Comparison of ENCODE assay signal across 9 mouse cellular contexts in the genomic region with DNA sequence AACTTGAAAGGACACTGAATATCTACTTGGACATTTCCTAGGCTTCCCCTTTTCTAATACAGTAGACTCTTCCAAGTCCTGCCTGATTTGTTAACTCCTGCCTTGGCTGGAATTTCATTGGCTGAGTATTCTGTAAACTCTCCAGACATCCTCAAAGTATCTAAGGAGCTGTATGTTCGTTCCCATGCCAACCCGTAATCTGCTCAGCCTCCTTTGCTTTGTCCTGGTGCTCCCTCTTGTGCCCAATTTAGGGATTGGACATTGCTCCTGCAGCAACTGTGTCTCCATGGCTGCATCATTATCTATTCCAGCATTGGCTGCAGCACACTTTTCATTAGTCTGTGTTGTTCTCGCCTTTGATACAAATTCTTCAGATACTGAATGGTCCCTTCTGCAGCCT. TPM values are rescaled to one million over a fixed set of nuclear protein-coding genes. Genes with fewer than 3 reads are reported as not detected.
A peak's percentile ranks its signal among the peaks of the same experiment; 100 is the strongest.
DNase-seq lines count a peak whose midpoint lies in the region; ATAC-seq and TF ChIP-seq lines count a peak whose summit lies in the region.
"Had no signal": no experiment of that assay in that cellular context is flagged by ENCODE, and none has a peak within 500 bp of the region (broad histone marks: within the 10 kb centered on the region; RNA-seq: fewer than 3 reads in every experiment).

No protein-coding gene starts in this region.

- no peak overlapping the region for H3K27ac ChIP-seq in bone marrow, adult 2 months (ENCODE audit: control insufficient read depth, insufficient read depth, low read depth, low read length, poor library complexity)
- H3K27ac ChIP-seq in embryonic facial prominence, embryonic 15.5 days (replicated peaks), result no peak overlapping the region
- no peak overlapping the region for H3K27ac ChIP-seq in heart, postnatal 0 days (ENCODE audit: low read depth)
- H3K27ac ChIP-seq in liver, postnatal 0 days (ENCODE audit: low read depth), result no peak overlapping the region

- TF ChIP-seq CTCF in E14TG2a.4 (conservative IDR thresholded peaks at IDR 0.05; ENCODE audit: low read length), result peak; percentile 60
- peak; percentile 44; the same call in 1 of the 2 replicates for TF ChIP-seq CTCF in bone marrow, adult 2 months (IDR thresholded peaks at IDR 0.05; ENCODE audit: control insufficient read depth, insufficient read depth, low read length)
- peak; percentile 85 for TF ChIP-seq CTCF in heart, postnatal 0 days (IDR thresholded peaks at IDR 0.05; ENCODE audit: low read depth)
- TF ChIP-seq CTCF in liver, postnatal 0 days (IDR thresholded peaks at IDR 0.05; ENCODE audit: low read depth), result peak; percentile 77

- peaks cover 79% of the 10 kb centered on the region for H3K36me3 ChIP-seq in E14TG2a.4 (ENCODE audit: insufficient read depth, low read length)
- H3K36me3 ChIP-seq in embryonic facial prominence, embryonic 15.5 days, result peaks cover 28% of the 10 kb centered on the region
- H3K36me3 ChIP-seq in heart, postnatal 0 days (replicated peaks; ENCODE audit: control insufficient read depth, insufficient read depth, low read length), result 0 out of 2 replicates have a peak, but pooled peaks cover 29% of the 10 kb centered on the region
- H3K36me3 ChIP-seq in liver, postnatal 0 days (replicated peaks; ENCODE audit: insufficient read depth, low read length), result peaks cover 9% of the 10 kb centered on the region; the same call in 1 of the 2 replicates

- peak; percentile 65 for DNase-seq in heart, postnatal 0 days (ENCODE audit: low spot score)
- peak; percentile 31 to 71 for DNase-seq in kidney, postnatal 36 days
- peak; percentile 37 for DNase-seq in liver, postnatal 0 days
- DNase-seq in ovary, postnatal 10 days (ENCODE audit: low spot score), result peak; percentile 22
- peak; percentile 37 for DNase-seq in yolk sac, embryonic 10.5 days (ENCODE audit: low spot score)

- 67% methylated on average over 3 of the region's 3 CpGs for WGBS in bone marrow, adult 2 months
- WGBS in embryonic facial prominence, embryonic 15.5 days, result 34% methylated on average over 3 of the region's 3 CpGs
- 22% methylated on average over 3 of the region's 3 CpGs for WGBS in heart, postnatal 0 days
- 41% methylated on average over 3 of the region's 3 CpGs for WGBS in liver, postnatal 0 days (ENCODE audit: insufficient replicate concordance)

- no peak for TF ChIP-seq POLR2A in bone marrow, adult 2 months (IDR thresholded peaks at IDR 0.05; ENCODE audit: borderline replicate concordance, control insufficient read depth, low read depth, low read length)

- no peak overlapping the region for H3K9ac ChIP-seq in embryonic facial prominence, embryonic 15.5 days
- no peak overlapping the region for H3K9ac ChIP-seq in heart, postnatal 0 days (replicated peaks; ENCODE audit: low read depth, low read length)
- H3K9ac ChIP-seq in liver, postnatal 0 days (replicated peaks), result no peak overlapping the region

- no peak for TF ChIP-seq EP300 in heart, postnatal 0 days (IDR thresholded peaks at IDR 0.05; ENCODE audit: low read depth)
- TF ChIP-seq EP300 in liver, postnatal 0 days (IDR thresholded peaks at IDR 0.05; ENCODE audit: low read depth), result no peak

- no peak overlapping the region for H3K4me3 ChIP-seq in E14TG2a.4 (replicated peaks; ENCODE audit: low read length)
- H3K4me3 ChIP-seq in bone marrow, adult 2 months (replicated peaks; ENCODE audit: control insufficient read depth, low read depth, low read length), result no peak overlapping the region
- H3K4me3 ChIP-seq in embryonic facial prominence, embryonic 15.5 days (replicated peaks), result no peak overlapping the region
- H3K4me3 ChIP-seq in heart, postnatal 0 days (ENCODE audit: low read depth, low read length), result no peak overlapping the region
- H3K4me3 ChIP-seq in liver, postnatal 0 days (ENCODE audit: low read depth, low read length), result no peak overlapping the region

- H3K4me1 ChIP-seq in E14TG2a.4 (replicated peaks; ENCODE audit: low read depth, low read length), result no peaks in the 10 kb centered on the region
- H3K4me1 ChIP-seq in bone marrow, adult 2 months (ENCODE audit: control insufficient read depth, insufficient read depth, low read length), result no peaks in the 10 kb centered on the region
- H3K4me1 ChIP-seq in embryonic facial prominence, embryonic 15.5 days, result no peaks in the 10 kb centered on the region
- no peaks in the 10 kb centered on the region for H3K4me1 ChIP-seq in heart, postnatal 0 days (ENCODE audit: control insufficient read depth, insufficient read depth)
- H3K4me1 ChIP-seq in liver, postnatal 0 days (ENCODE audit: insufficient read depth), result no peaks in the 10 kb centered on the region

- peak; percentile 57; the same call in 1 of the 2 replicates for ATAC-seq in embryonic facial prominence, embryonic 15.5 days (ENCODE audit: insufficient number of reproducible peaks, low FRiP score, low TSS enrichment, low read depth)
- ATAC-seq in heart, postnatal 0 days (ENCODE audit: insufficient read depth, low read depth), result peak; percentile 79
- peak; percentile 47 for ATAC-seq in liver, postnatal 0 days

- no peak overlapping the region for H3K4me2 ChIP-seq in embryonic facial prominence, embryonic 15.5 days (replicated peaks)
- H3K4me2 ChIP-seq in heart, postnatal 0 days (ENCODE audit: low read depth, low read length), result no peak overlapping the region
- no peak overlapping the region for H3K4me2 ChIP-seq in liver, postnatal 0 days (ENCODE audit: low read depth, low read length)

- peaks cover 36% of the 10 kb centered on the region for H3K9me3 ChIP-seq in E14TG2a.4 (ENCODE audit: low read length)
- no peaks in the 10 kb centered on the region for H3K9me3 ChIP-seq in embryonic facial prominence, embryonic 15.5 days (replicated peaks)
- H3K9me3 ChIP-seq in heart, postnatal 0 days (replicated peaks; ENCODE audit: control insufficient read depth, low read length), result no peaks in the 10 kb centered on the region
- H3K9me3 ChIP-seq in liver, postnatal 0 days (ENCODE audit: low read length), result no peaks in the 10 kb centered on the region

- no peaks in the 10 kb centered on the region for H3K27me3 ChIP-seq in E14TG2a.4 (ENCODE audit: insufficient read depth, low read length)
- no peaks in the 10 kb centered on the region for H3K27me3 ChIP-seq in embryonic facial prominence, embryonic 15.5 days
- H3K27me3 ChIP-seq in heart, postnatal 0 days (ENCODE audit: control insufficient read depth, insufficient read depth, low read length), result no peaks in the 10 kb centered on the region
- no peaks in the 10 kb centered on the region for H3K27me3 ChIP-seq in liver, postnatal 0 days (ENCODE audit: insufficient read depth, low read length)

RNA-seq across cellular contexts. Expression of gene E330009J07Rik, which starts 42.7 kb away (rescaled TPM):
- 1.5 and 3.8 TPM in 2 replicates for polyA plus RNA-seq in bone marrow, adult 2 months (2011; ENCODE audit: insufficient read depth, insufficient read length, low replicate concordance, missing spikeins)
- 8.0 and 10.7 TPM in 2 replicates for polyA plus RNA-seq in embryonic facial prominence, embryonic 15.5 days (2015; fragmentation: Nextera tagmentation; extraction: Ambion mirVana)
- 2.3 and 13.7 TPM in 2 replicates for total RNA-seq in heart, postnatal 0 days (2014; rRNA removed; ENCODE audit: low replicate concordance)
- polyA plus RNA-seq in heart, postnatal 0 days (2015; fragmentation: Nextera tagmentation; extraction: Ambion mirVana), result 1.1 and 1.6 TPM in 2 replicates
- 2.4 and 5.0 TPM in 2 replicates for polyA plus RNA-seq in liver, postnatal 0 days (2015; fragmentation: Nextera tagmentation; extraction: Ambion mirVana)

RNA-seq across cellular contexts. Expression of gene Wee2, which starts 45.7 kb away (rescaled TPM):
- polyA plus RNA-seq in bone marrow, adult 2 months (2011; ENCODE audit: insufficient read depth, insufficient read length, low replicate concordance, missing spikeins), result not detected in 2 replicates
- not detected in 2 replicates for polyA plus RNA-seq in embryonic facial prominence, embryonic 15.5 days (2015; fragmentation: Nextera tagmentation; extraction: Ambion mirVana)
- total RNA-seq in heart, postnatal 0 days (2014; rRNA removed; ENCODE audit: low replicate concordance), result not detected in 2 replicates
- not detected in 2 replicates for polyA plus RNA-seq in heart, postnatal 0 days (2015; fragmentation: Nextera tagmentation; extraction: Ambion mirVana)
- not detected in 2 replicates for polyA plus RNA-seq in liver, postnatal 0 days (2015; fragmentation: Nextera tagmentation; extraction: Ambion mirVana)
- total RNA-seq: gastrocnemius, postnatal 36 days had no signal
